Mouse (Mus musculus): ENCODE data around the gene Gtf3c6.

DNA sequence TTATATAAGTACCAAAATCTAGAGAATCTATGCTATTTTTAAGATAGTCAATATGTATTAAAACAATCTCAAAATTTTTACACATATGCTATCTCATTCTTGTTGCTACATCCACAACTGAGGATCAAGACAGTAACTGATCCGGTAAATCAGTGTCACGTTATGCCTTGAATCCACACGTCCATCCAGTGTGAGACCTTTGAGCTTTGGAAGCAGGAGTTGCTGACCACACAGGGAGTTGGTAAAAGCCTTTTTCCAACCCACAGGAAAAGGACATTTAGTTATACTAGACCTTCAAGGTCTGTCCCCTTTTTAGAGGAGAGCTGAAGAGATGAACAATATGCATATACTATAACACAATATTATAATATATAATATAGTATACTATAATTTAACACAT, 24.7 kb downstream of the Gtf3c6 start:
- TF ChIP-seq CTCF (IDR thresholded peaks at IDR 0.05; ENCODE audit: control insufficient read depth, insufficient read depth, insufficient replicate concordance, low read depth, low read length) (no peak), POLR2A (IDR thresholded peaks at IDR 0.05; ENCODE audit: control insufficient read depth, low read depth, low read length) (no peak)
